Mouse (Mus musculus): Measurements from ENCODE around the gene Gm5346.

Gm5346 gene

DNA sequence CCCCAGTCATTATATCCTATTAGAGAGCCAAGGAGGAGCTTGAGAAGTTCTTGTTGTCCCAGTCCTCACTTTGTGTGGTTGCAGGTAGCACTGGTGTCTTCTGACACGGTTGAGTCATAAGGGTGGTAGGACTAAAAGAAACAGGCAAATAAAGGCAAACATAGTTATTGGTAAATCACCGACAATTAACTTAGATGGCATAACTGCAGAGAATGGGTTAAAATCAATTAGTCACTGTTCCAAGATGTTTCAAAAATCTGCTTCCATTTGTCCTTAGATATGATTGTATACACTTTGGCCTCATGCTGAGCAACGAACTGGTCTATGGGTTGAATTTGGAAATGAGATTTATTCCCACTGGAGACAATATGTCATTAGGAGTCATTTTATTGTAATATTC, at the start of gene Gm5346:
Gene Gm5346, minus strand, starts transcription at position 101 of the 400 bp plus-strand sequence.
- 90% methylated on average over 3 of the region's 3 CpGs for WGBS

DNA sequence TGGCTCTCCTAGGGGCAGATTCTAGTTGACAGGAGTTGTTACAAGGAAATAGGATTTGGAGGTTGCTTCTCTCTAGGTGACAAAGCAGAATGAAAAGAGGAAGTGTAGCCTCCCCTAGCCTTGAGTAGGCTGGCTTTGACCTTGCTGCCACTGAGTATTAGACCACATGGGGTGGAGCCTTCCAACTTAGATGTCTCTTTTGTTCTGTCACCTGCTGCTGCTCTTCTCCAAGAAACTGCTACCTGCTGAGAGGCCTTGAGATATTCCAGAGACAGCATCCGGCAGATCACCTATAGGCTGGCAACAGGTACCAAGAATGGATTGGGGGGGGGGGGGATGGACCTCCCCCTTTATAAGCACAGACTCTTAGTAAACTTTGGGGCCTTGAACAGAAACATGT, 11.0 kb downstream of the Gm5346 start:
- 97% methylated on average over 1 of the region's 1 CpGs for WGBS

DNA sequence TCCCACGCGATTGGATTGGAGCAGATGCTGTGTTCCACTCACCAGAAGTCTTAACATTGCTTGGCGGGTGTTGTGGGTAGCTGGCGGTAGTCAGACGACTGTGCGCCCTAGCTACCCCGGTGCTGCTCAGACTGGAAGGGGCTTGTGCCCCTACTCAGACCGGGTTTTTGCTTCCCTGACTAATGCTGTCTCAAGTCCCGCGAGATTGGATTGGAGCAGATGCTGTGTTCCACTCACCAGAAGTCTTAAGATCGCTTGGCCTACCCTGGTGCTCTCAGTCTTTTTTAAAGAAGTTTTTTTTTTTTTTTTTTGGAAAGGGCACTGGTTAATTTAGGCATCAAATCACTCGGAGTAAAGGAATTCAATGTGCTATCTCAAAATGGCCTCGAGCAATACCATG, 23.4 kb downstream of the Gm5346 start:
- WGBS, result 83% methylated on average over 13 of the region's 13 CpGs

DNA sequence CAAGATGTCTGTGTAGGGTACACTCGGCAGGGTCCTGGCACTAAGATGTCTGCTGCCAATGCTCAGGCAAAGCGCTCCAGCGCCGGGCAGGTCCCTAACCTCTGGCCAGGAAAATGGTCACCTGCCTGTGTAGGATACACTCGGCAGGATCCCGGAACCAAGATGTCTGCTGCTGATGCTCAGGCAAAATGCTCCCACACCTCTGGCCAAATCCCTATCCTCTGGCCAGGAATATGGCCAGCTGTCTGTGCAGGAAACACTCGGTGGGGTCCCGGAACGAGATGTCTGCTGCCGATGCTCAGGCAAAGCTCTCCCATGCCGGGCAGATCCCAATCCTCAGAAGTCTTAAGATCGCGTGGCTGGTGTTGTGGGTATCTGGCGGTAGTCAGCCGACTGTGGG, 23.9 kb downstream of the Gm5346 start:
- WGBS, result 96% methylated on average over 15 of the region's 15 CpGs

DNA sequence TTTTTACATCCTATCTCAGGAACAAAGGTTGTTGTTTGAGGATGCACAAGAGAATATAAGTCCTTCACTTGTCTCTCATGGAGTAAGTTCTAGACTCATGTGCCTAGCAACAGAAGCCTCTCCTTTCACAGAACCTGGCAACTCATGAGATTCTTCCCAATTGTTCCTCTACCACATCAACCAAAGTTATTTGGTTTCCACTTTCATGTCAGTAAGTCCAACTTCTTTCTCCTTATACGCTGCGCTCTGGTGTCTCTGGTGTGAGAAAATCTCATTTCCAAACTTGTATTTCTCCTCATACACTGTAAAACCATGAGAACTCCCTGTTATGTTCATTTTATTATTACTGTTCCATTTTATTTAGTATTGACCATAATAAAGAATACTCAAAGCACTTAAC, 50.5 kb downstream of the Gm5346 start, which contains the start of gene Adam26a:
Gene Adam26a, minus strand, starts transcription at position 101 of the 400 bp plus-strand sequence.
- 93% methylated on average over 2 of the region's 2 CpGs for WGBS

Measured in cerebral cortex, adult 2 months (tissue).